Mouse (Mus musculus): ENCODE results near the gene Olfr69.
"Not testable (repeated sequence)": the region's sequence is repeated elsewhere in the genome, so short reads cannot be mapped to it uniquely, and the experiment has no call there.

The Olfr69 gene

GRCm38 (mm10) chr7:103771494-103771893 is at the start of gene Olfr69:
Gene Olfr69 (minus strand): TSS chr7:103771594.
- DNase-seq (ENCODE audit: extremely low read depth, low read depth), result no peak

DNA sequence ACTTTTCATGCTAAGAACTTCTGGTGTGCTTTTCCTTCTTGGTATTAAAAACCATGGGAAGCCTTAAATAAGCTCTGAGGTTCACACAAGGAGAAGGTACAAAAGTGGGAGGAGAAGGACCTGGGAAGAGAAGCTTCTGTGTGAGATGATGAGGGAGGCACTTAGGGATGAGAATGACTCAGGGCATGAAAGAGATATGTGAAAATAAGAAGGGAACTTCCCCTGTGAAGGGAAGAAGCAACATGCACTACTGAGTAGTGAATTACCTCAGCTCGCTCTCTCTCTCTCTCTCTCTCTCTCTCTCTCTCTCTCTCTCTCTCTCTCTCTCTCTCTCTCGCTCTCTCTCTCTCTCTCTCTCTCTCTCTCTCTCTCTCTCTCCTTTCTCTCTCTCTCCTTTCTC is 43.7 kb upstream of the Olfr69 start:
- not testable (repeated sequence) for DNase-seq (ENCODE audit: extremely low read depth, low read depth)

DNA sequence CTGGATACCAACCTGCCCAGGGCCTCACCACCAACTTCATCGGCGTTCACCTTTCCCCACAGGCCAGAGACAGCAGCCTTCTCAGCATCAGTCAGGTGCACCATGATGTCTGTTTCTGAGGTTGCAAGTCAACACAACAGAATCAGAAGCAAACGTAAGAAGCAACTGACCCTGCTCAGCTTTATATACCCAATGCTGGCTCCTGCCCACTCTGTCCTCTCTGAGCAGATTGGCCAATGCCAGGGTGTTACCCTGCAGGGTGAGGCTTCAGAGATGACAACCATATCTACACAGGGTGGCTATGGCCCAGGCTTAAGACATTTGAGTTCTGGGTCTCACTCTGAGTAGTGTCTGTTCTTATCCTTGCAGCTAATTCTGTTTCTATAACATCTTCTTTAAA is 42.4 kb upstream of the Olfr69 start, which contains the start of gene Hbb-bt:
Gene Hbb-bt (minus strand): TSS at position 231 of the 400 bp plus-strand sequence.
- peak; percentile 83 for DNase-seq (ENCODE audit: extremely low read depth, low read depth)

GRCm38 (mm10) chr7:103813152-103813551 is 41.8 kb upstream of the Olfr69 start:
- not testable (repeated sequence) for DNase-seq (ENCODE audit: extremely low read depth, low read depth)

DNA sequence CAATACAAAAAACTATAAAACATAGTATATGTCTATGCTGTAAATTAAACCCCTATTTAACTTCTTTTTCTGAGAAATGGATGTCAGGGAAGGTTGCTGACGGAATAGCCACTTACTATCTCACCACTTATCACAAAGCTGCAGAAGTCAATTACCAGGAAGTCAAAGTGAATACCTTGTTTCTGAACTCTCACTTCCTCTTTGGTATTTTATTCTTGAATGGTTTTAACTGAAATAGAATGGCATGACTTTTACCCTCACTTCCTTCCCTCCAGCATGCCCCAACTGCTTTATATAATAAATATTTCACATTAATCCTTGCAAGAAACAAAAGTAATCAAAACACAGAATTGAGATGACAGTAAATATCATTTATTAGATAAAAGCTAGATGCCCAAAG is 40.8 kb upstream of the Olfr69 start:
- DNase-seq (ENCODE audit: extremely low read depth, low read depth), result no peak

GRCm38 (mm10) chr7:103811223-103811845 is 39.9 kb upstream of the Olfr69 start:
- peak; percentile 86 for DNase-seq (ENCODE audit: extremely low read depth, low read depth)

GRCm38 (mm10) chr7:103810746-103811145 is 39.4 kb upstream of the Olfr69 start:
- DNase-seq (ENCODE audit: extremely low read depth, low read depth), result no peak

DNA sequence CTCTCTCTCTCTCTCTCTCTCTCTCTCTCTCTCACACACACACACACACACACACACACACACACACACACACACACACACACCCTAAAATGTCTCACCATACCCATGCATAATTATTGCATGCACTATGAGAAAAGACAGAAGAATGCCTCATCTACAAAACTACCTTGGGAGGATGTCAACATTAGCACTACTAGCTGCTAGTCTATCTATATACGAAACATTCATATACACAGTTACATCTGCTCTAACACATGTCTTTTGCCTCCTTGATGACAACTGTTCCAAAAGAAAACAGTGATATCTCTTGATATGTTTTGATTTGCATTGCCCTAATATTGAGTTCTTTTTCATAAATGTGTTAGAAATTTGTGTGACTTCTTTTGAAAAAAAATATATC is 38.9 kb upstream of the Olfr69 start:
- no peak for DNase-seq (ENCODE audit: extremely low read depth, low read depth)

DNA sequence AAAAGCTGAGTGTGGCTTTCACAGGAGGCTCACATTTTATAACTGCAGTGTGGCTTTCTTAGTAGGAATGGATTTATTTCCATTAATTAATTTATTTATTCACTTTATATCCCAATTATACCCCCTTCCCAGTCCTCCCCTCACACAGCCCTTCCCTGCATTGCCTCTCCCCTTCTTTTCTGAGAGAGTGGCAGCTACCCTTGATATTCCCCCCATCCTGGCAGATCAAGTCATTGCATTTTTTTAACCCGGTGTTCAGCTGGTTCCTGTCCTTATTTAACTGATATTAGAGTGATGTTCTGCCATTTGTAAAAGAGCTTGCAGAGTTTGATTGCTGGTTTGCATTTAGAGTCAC is 38.4 kb upstream of the Olfr69 start:
- no peak for DNase-seq (ENCODE audit: extremely low read depth, low read depth)

GRCm38 (mm10) chr7:103808971-103809800 is 37.8 kb upstream of the Olfr69 start:
- DNase-seq (ENCODE audit: extremely low read depth, low read depth), result peak; percentile 91

DNA sequence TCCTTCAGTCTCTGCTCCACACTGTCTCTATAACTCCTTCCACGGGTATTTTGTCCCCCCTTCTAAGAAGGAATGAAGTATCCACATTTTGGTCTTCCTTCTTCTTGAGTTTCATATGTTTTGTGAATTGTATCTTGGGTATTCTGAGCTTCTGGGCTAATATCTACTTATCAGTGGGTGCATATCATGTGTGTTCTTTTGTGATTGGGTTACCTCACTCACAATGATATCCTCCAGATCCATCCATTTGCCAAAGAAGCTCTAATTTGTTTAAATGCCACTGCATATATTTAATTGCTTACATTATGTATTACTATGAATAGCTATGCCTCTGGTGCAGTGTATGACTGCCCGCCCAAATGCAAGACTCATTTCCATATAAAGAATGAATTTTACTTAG is 36.7 kb upstream of the Olfr69 start:
- DNase-seq (ENCODE audit: extremely low read depth, low read depth), result not testable (repeated sequence)

DNA sequence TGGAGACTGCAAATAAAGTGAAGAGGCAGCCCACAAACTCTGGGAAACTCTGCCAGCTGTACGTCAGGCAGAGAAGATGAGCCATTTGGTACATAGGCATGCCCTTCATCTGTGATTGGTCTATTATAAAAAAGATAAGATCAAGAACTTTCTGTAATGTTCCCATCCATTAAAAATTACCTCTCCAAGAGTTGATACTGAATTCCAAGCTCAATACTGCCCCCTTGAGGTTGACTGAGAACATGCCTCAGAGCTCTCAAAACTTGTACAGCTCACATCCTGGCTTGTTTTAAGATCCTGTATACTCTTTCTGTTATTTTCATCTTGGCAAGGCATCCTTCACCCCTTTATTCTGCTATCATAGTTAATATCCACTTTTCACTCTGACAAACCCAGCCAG is 35.5 kb upstream of the Olfr69 start:
- no peak for DNase-seq (ENCODE audit: extremely low read depth, low read depth)

- DNase-seq (ENCODE audit: extremely low read depth, low read depth), result peak; percentile 74
Measured at GRCm38 (mm10) chr7:103792669-103793388, 21.4 kb upstream of the Olfr69 start.

GRCm38 (mm10) chr7:103791721-103792120 is 20.3 kb upstream of the Olfr69 start, which contains the start of gene Olfr67:
Gene Olfr67 (minus strand): TSS chr7:103791821.
- DNase-seq (ENCODE audit: extremely low read depth, low read depth), result no peak

DNA sequence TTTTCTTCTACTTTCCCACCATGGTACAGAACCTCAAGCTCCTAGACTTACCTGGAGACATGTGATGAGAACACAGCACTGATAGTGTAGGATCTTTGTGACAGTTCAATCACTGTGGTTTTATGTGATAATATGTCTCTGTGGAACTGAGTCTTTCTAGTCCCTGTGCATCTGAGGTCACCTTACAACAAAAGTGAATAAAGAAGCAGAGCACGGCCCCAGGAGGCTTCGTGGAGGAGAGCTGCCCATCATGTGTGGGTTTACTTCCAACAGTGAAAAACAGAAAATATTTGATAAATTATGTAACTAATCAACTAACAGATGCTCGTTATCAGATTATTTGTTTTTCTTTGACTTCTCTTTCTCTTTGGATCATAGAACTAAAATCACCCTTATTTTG is 8.2 kb upstream of the Olfr69 start, which contains the start of gene Olfr68:
Gene Olfr68 (minus strand): TSS at position 101 of the 400 bp plus-strand sequence.
- DNase-seq (ENCODE audit: extremely low read depth, low read depth), result no peak

GRCm38 (mm10) chr7:103777652-103778051 is 6.3 kb upstream of the Olfr69 start:
- not testable (repeated sequence) for DNase-seq (ENCODE audit: extremely low read depth, low read depth)

DNA sequence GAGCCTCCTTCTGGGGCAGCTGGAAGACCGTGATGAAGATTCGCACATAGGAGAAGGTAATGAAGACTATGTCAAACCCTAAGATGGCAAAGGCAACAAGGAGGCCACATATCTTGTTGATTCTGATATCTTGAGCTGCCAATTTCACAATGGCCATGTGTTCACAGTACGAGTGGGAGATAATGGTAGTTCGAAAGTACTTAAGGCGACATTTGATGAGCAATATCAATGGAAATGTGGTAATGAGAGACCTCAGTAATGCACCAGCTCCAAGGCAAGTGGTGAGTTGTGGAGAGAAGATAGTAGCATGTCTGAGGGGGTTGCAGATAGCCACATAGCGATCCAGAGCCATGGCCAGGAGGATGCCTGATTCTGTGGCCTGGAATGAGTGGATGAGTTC is 3.7 kb downstream of the Olfr69 start:
- not testable (repeated sequence) for DNase-seq (ENCODE audit: extremely low read depth, low read depth)

- DNase-seq (ENCODE audit: extremely low read depth, low read depth), result not testable (repeated sequence)
Measured at GRCm38 (mm10) chr7:103762212-103762611, 9.2 kb downstream of the Olfr69 start.

GRCm38 (mm10) chr7:103757233-103757632 is 14.2 kb downstream of the Olfr69 start, which contains the start of gene Olfr630:
Gene Olfr630 (minus strand): TSS chr7:103757333.
- no peak for DNase-seq (ENCODE audit: extremely low read depth, low read depth)

- no peak for DNase-seq (ENCODE audit: extremely low read depth, low read depth)
Measured at GRCm38 (mm10) chr7:103744843-103745242, 26.6 kb downstream of the Olfr69 start, which contains the start of gene Olfr629. Gene Olfr629 (minus strand): TSS chr7:103744943.

GRCm38 (mm10) chr7:103730074-103730473 is 41.3 kb downstream of the Olfr69 start, which contains the start of gene Olfr628:
Gene Olfr628 (plus strand): TSS chr7:103730374.
- no peak for DNase-seq (ENCODE audit: extremely low read depth, low read depth)

DNA sequence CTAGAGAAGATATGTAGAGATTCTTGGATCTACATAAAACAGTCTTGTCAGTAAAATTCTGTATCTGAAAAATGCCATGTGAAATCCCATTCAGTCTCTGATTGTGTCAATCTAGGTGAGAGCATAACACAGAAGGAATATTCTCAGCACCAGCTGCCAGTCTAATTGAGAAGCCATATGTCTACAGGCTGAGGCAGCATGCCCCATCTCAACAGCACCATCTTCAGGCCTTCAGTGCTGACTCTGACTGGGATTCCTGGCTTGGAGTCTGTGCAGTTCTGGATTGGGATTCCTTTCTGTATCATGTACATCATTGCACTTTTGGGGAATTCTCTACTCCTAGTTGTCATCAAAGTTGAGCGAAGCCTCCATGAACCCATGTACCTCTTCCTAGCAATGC is 55.0 kb downstream of the Olfr69 start:
- DNase-seq (ENCODE audit: extremely low read depth, low read depth), result not testable (repeated sequence)
